Mouse (Mus musculus) heart, embryonic 12.5 days (tissue): Measurements from ENCODE around the gene Kctd14. TPM values are rescaled to one million over a fixed set of nuclear protein-coding genes. Genes with fewer than 3 reads are reported as not detected.
A peak's percentile ranks its signal among the peaks of the same experiment; 100 is the strongest.
"Not testable (repeated sequence)": the region's sequence is repeated elsewhere in the genome, so short reads cannot be mapped to it uniquely, and the experiment has no call there.

ENCODE experiments used
- ATAC-seq: fragments of 200-750 bp; cut with Nextera tagmentation; 2 replicates; pipeline ENCODE4 v1.8.0; 2017; ENCODE audit warnings: moderate TSS enrichment, moderate library complexity; ENCODE audit not compliant: insufficient number of reproducible peaks, low FRiP score
- H3K27ac ChIP-seq: fragments of 300-500 bp; sonication (generic); 2 replicates; pipeline ENCODE4 v1.5.1; 2016; ENCODE audit warnings: mild to moderate bottlenecking, moderate library complexity; ENCODE audit not compliant: poor library complexity, severe bottlenecking
- H3K27me3 ChIP-seq: fragments of 300-500 bp; sonication (generic); replicated peaks from 2 replicates; pipeline ENCODE4 v1.6.1; 2016; ENCODE audit warnings: mild to moderate bottlenecking, moderate library complexity
- H3K36me3 ChIP-seq: fragments of 300-500 bp; sonication (generic); 2 replicates; pipeline ENCODE4 v1.6.1; 2016; ENCODE audit warnings: mild to moderate bottlenecking, moderate library complexity
- H3K4me1 ChIP-seq: fragments of 300-500 bp; sonication (generic); replicated peaks from 2 replicates; pipeline ENCODE4 v1.6.1; 2016; ENCODE audit warnings: mild to moderate bottlenecking
- H3K4me2 ChIP-seq: fragments of 300-500 bp; sonication (generic); 2 replicates; pipeline ENCODE4 v1.6.1; 2016; ENCODE audit warnings: mild to moderate bottlenecking, moderate library complexity
- H3K4me3 ChIP-seq: fragments of 300-500 bp; sonication (generic); 2 replicates; pipeline ENCODE4 v1.5.1; 2016; ENCODE audit warnings: mild to moderate bottlenecking
- H3K9ac ChIP-seq: fragments of 300-500 bp; sonication (generic); 2 replicates; pipeline ENCODE4 v1.6.1; 2016; ENCODE audit warnings: mild to moderate bottlenecking, moderate library complexity
- H3K9me3 ChIP-seq: fragments of 300-500 bp; sonication (generic); replicated peaks from 2 replicates; pipeline ENCODE4 v1.6.1; 2016; ENCODE audit warnings: mild to moderate bottlenecking, moderate library complexity
- WGBS: fragments of 180-500 bp; shearing (Covaris S2); methylation state at CpG from one replicate; pipeline ENCODE4 v1.1.7; 2016; 5-methylcytosine and 5-hydroxymethylcytosine counted together
- polyA plus RNA-seq: library from polyadenylated mRNA; unstranded; fragments of >200 nt; fragmentation: Nextera tagmentation; extraction: Ambion mirVana; gene quantifications from 2 replicates; pipeline ENCODE4 v1.2.1, GENCODE M21; 2016

Kctd14 gene
- polyA plus RNA-seq = 0.24 and 0.96 TPM in 2 replicates

DNA sequence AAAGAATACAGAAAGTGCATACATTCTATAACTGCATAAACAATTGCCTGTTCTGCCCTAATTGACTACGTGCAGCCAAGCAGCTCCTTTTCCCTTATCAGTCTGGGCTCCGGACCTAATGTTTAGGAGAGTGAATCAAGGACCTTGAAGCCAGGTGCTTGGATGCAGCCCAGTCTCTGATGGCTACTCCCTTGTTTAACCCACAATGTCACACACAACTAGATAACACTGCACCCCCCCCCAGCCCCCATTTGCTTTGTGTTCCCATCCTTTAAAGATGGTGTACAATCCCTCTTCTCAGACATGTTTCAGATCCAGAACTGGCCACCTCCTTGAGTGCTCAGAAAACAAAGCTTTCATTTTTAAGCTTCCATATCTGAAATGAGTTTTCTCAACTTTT lies at the start of gene Kctd14:
Kctd14 (plus strand) TSS at position 301 of the 400 bp plus-strand sequence.
- H3K9me3 ChIP-seq, H3K9ac ChIP-seq, ATAC-seq, H3K4me3 ChIP-seq, H3K36me3 ChIP-seq, H3K4me2 ChIP-seq, H3K27ac ChIP-seq, H3K27me3 ChIP-seq: not testable (repeated sequence)
- whole genome bisulfite sequencing = 55% methylated on average over 2 of the region's 2 CpGs
- peaks cover 13% of the 10 kb centered on the region for H3K4me1 ChIP-seq

DNA sequence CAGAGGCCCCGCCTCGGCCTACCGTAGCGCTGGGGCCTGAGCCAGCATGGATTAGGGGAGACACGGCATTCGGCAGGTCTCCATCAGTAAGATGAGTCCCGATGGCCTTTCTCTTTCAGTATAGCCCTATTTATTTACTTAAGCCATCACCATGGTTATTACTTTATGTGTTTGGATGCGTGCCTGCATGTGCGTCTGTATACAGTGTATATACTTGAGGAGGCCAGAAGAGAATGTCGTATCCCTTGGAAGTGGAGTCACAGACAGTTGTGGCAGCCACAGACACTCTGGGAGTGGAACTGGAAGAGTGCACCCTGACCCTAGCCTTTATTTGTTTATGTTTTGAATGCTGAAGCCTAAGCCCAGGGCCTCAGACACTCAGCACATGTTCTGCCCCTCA lies 44.0 kb upstream of the Kctd14 start:
- ATAC-seq = no peak
- no peaks in the 10 kb centered on the region for H3K9me3 ChIP-seq
- H3K27ac ChIP-seq = no peak overlapping the region
- H3K27me3 ChIP-seq = no peaks in the 10 kb centered on the region
- WGBS = 94% methylated on average over 10 of the region's 10 CpGs
- H3K36me3 ChIP-seq = peaks cover 58% of the 10 kb centered on the region
- H3K4me1 ChIP-seq = peaks cover under 1% of the 10 kb centered on the region; the same call in 1 of the 2 replicates
- H3K9ac ChIP-seq = no peak overlapping the region
- no peak overlapping the region for H3K4me3 ChIP-seq
- H3K4me2 ChIP-seq = no peak overlapping the region

DNA sequence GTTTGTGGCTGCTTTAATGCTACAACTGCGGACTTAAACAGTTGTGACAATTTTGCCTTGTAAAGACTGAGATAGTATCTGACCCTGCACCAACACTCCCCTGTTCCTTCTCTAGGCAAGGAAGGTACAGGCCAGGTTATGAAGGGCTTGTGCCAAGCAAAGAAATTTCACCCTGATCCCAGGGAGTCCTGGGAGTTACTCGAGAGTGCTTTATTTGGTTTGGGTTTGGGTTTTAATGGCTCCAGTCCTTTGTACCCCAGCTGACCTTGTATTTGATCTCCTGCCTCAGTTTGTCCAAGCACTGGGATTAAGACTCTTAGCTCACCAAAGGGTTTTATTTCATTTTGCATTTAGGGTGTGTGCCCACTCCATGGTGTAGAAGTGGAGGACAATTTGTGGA lies 40.0 kb upstream of the Kctd14 start:
- ATAC-seq = no peak
- Histone ChIP-seq H3K36me3 (peaks cover 42% of the 10 kb centered on the region), H3K4me1 (peaks cover 19% of the 10 kb centered on the region)

DNA sequence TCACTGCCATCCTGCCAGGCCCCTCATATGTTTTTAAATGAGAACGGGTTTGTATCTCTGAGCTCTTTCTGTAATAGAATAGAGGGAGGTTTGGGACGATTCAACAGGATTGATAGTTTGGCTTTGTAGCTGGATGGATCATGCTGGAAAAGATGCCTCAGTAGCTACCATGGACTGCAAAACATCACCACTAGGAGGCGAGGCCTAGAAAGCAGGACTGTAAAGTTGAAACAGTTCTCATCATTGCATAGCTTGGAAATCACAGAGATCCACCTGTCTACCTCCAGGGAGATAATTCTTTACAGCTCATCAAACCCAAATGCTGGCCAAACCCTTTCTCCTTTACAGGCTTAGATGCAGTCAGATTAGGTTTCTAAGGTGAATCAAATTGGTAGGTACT lies 39.5 kb upstream of the Kctd14 start:
- Histone ChIP-seq H3K27ac (no peak overlapping the region), H3K27me3 (no peaks in the 10 kb centered on the region), H3K4me3 (no peak overlapping the region), H3K9ac (no peak overlapping the region), H3K4me2 (no peak overlapping the region), H3K36me3 (peaks cover 42% of the 10 kb centered on the region), H3K4me1 (peaks cover 19% of the 10 kb centered on the region), H3K9me3 (no peaks in the 10 kb centered on the region)
- ATAC-seq = no peak
- 67% methylated on average over 3 of the region's 3 CpGs for WGBS

More for the DNA sequence above, 40.0 kb upstream of the Kctd14 start:
- no peaks in the 10 kb centered on the region for H3K9me3 ChIP-seq
- no peak overlapping the region for H3K4me2 ChIP-seq
- H3K27me3 ChIP-seq = no peaks in the 10 kb centered on the region
- H3K27ac ChIP-seq = no peak overlapping the region
- 93% methylated on average over 2 of the region's 2 CpGs for WGBS
- H3K4me3 ChIP-seq = no peak overlapping the region
- H3K9ac ChIP-seq = no peak overlapping the region

DNA sequence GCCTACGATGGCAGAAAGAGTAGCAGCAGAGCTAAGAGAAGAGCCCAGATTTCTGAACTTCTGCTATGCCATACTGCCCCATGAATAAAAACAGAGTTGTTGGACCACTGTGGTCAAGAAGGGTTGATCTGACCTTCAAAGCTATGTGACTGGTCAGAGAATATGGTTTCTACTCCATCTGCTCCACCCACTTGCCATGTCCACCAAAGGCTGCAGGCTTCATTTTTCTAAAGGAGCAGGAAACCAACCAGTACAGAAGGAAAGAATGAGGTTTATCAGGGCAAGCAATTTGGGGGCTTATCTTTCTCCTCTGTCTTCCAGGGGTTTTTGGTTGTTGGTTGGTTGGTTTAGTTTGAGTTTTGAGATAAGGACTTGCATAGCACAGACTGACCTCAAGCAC lies 37.1 kb upstream of the Kctd14 start:
- WGBS = 79% methylated on average over 1 of the region's 1 CpGs
- peaks cover 22% of the 10 kb centered on the region for H3K36me3 ChIP-seq
- ATAC-seq = no peak
- no peak overlapping the region for H3K4me3 ChIP-seq
- H3K4me2 ChIP-seq = no peak overlapping the region
- H3K27ac ChIP-seq = no peak overlapping the region
- peaks cover 28% of the 10 kb centered on the region for H3K4me1 ChIP-seq
- no peak overlapping the region for H3K9ac ChIP-seq
- no peaks in the 10 kb centered on the region for H3K9me3 ChIP-seq
- no peaks in the 10 kb centered on the region for H3K27me3 ChIP-seq

DNA sequence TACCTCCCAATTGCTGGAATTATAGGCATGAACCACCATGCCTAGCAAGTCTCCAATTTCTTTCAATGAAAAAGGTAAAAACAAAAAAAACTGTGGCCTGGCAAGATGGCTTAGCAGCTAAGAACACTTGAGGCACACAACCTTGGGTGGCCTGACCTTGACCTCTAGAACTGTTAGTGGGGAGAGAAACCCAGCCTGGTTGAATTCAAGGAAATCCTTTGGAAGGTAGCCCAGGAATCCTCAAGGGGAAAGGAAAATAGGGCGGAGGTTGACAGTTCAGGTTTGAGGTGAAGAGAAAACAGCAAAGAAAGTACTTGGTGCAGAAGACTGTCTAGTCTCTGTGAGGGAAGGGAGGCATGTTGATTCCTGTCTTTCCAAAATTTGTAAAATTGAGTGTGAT lies 36.7 kb upstream of the Kctd14 start:
- Histone ChIP-seq H3K4me2 (no peak overlapping the region), H3K4me3 (no peak overlapping the region), H3K27ac (no peak overlapping the region), H3K9ac (no peak overlapping the region), H3K36me3 (peaks cover 18% of the 10 kb centered on the region), H3K9me3 (no peaks in the 10 kb centered on the region), H3K4me1 (peaks cover 28% of the 10 kb centered on the region), H3K27me3 (no peaks in the 10 kb centered on the region)
- ATAC-seq = no peak
- WGBS = 57% methylated on average over 1 of the region's 1 CpGs

DNA sequence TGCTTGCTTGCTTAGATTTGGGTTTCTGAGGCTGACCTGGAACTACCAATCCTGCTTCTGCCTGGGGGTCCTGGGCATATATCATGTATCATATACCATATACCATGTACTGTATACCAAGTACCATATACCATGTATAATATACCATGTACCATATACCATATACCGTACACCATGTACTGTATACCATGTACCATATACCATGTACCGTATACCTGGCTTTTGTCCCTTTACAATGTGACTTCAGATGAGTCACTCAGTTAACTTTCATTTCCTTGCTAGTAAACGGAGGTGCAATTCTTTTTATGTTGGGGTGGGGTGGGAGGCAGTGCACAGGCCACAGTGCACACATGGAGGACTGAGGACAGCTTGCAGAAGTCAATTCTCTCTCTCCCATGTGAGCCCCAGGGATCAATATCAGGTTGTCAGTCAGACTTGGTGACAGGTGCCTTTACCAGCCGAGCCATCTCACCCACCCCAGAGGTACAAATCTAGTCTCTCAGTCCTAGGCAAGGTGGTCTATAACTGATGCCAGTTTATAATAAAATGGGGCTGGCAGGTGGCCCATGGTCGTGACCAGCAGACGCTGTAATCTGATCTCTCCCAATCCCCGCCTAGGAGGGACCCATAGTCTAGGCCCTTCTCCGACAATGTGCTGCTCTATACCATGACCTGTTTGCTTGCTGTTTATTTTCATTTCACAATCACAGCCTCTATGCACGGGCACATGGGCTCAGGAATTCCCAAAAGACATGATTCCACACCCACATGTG lies 36.0 kb upstream of the Kctd14 start:
- Histone ChIP-seq H3K9me3 (no peaks in the 10 kb centered on the region), H3K4me2 (no peak overlapping the region), H3K27me3 (no peaks in the 10 kb centered on the region), H3K27ac (no peak overlapping the region), H3K9ac (no peak overlapping the region), H3K36me3 (peaks cover 11% of the 10 kb centered on the region), H3K4me3 (no peak overlapping the region), H3K4me1 (peaks cover 28% of the 10 kb centered on the region)
- ATAC-seq = no peak
- WGBS = 55% methylated on average over 9 of the region's 9 CpGs

DNA sequence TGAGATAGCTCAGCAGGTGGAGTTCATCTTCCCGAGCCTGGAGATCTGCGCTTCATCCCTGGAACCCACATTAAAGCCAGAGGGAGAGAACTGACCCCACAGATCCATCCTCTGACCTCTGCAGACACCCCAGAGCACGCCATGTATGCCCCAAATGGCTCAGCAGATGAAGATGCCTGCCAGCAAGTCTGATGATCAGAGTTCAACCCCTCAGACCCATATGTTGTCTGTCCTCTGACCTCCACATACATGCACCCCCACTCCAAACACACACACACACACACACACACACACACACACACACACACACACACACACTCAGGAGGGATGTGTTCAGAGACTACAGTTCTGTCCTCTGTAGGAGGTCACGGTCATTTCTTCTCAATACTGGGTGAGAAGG lies 34.6 kb upstream of the Kctd14 start:
- H3K4me1 ChIP-seq = peaks cover 28% of the 10 kb centered on the region
- no peak overlapping the region for H3K27ac ChIP-seq
- no peak overlapping the region for H3K4me2 ChIP-seq
- H3K9me3 ChIP-seq = no peaks in the 10 kb centered on the region
- H3K4me3 ChIP-seq = no peak overlapping the region
- WGBS = 89% methylated on average over 4 of the region's 4 CpGs
- ATAC-seq = no peak
- no peaks in the 10 kb centered on the region for H3K27me3 ChIP-seq
- H3K9ac ChIP-seq = no peak overlapping the region
- no peaks in the 10 kb centered on the region; the same call in 1 of the 2 replicates for H3K36me3 ChIP-seq

DNA sequence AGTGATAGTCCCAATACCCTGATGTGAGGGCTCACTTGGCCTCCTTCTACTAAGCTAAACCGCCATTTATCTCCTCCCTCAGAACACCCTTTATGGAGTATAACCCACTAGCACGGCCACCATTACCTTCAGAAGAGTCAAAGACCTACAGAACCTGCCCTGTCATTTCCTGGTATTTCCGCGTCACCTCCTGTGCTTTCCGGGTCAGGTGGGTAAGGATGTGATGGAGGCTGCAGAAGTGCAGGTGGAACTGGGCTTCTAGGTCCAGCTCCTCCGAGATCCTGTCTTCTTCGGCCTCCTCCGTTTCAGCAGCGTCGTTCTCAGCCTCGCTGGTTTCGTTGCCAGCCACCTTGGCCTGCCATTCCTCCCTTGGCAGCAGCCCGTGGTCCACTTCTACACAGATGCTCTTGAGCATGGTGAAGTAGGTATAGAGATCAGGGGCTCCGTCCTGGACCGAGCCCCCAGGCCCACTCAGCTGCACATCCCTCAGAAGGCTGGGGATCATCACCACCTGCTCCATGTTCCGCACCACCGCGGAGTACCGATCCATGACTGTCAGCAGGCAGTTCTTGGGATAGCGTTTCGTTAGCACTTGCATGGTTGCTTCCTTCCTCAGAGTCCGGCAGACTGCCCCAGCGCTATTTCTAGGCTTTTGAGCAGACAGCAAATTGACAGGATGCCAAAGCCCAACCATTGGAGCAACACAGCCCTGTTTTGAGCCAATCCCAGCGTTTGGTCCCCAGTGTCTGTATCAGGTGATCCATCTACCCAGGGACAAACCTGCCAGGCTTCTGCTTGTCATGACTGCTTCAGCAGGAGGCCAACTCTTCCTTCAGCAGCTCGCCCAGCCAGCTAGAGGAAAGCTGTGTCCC lies 34.0 kb upstream of the Kctd14 start, which contains the start of gene Thrsp:
Thrsp (minus strand) TSS at position 825 of the 872 bp plus-strand sequence.
- ATAC-seq = no peak
- Histone ChIP-seq H3K9ac (no peak within 1 kb of the TSS), H3K9me3 (no peaks in the 10 kb centered on the region), H3K36me3 (no peaks in the 10 kb centered on the region; the same call in 1 of the 2 replicates), H3K4me2 (0 out of 2 replicates have a peak within 1 kb of the TSS, but pooled peaks have one; percentile 18), H3K4me1 (peaks cover 28% of the 10 kb centered on the region), H3K27me3 (no peaks in the 10 kb centered on the region), H3K4me3 (no peak within 1 kb of the TSS), H3K27ac (no peak within 1 kb of the TSS)
- 68% methylated on average over 25 of the region's 25 CpGs for WGBS

DNA sequence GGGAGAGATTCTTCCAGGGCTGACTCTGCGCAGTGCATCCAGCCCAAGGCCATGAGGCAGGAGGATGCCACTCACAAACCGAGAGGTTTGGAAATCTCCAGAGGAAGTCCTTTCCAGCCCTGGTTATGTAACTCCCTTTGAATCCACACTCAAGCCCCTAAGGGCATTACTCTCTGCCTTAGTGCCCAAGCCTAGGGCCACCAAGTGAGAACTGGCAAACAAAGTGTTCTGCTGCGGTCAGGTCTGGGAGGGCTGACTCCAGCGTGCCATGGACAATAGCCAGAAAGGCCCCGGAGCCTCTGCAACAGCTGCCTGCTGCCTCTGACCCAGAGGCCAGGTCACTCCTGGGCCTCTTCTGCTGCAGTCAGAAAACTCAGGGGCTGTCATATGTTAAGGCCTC lies 32.4 kb upstream of the Kctd14 start:
- Histone ChIP-seq H3K4me3 (no peak overlapping the region), H3K27ac (no peak overlapping the region), H3K27me3 (no peaks in the 10 kb centered on the region), H3K9me3 (no peaks in the 10 kb centered on the region), H3K36me3 (no peaks in the 10 kb centered on the region), H3K4me2 (no peak overlapping the region), H3K9ac (no peak overlapping the region), H3K4me1 (peaks cover 28% of the 10 kb centered on the region)
- no peak for ATAC-seq
- 78% methylated on average over 5 of the region's 5 CpGs for WGBS

DNA sequence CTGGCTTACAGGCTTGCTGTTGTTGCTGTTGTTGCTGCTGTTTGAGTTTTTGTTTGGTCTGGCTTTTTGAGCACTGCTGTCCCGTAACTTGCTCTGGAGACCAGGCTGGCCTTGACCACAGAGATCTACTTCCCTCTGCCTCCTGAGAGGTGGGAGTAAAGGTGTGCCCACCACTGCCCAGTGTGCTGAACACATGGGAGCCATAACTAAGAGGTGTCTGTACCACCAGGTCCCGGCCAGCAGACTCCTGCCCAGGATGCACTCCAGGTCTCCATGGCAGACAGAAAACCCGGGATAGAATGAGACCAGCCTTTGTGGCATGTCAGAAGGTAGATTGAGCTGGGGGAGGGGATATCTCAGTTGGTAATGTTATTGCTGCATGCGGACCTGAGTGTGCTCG lies 32.0 kb upstream of the Kctd14 start:
- no peak for ATAC-seq
- H3K9ac ChIP-seq = no peak overlapping the region
- no peaks in the 10 kb centered on the region for H3K36me3 ChIP-seq
- WGBS = 83% methylated on average over 5 of the region's 5 CpGs
- no peak overlapping the region for H3K4me3 ChIP-seq
- H3K4me1 ChIP-seq = peaks cover 23% of the 10 kb centered on the region
- no peaks in the 10 kb centered on the region for H3K27me3 ChIP-seq
- H3K9me3 ChIP-seq = no peaks in the 10 kb centered on the region
- H3K4me2 ChIP-seq = no peak overlapping the region
- no peak overlapping the region for H3K27ac ChIP-seq
